Mouse (Mus musculus) ES-Bruce4 (cell line): ENCODE data around the gene Dbp. TPM values are rescaled to one million over a fixed set of nuclear protein-coding genes. Genes with fewer than 3 reads are reported as not detected.
A peak's percentile ranks its signal among the peaks of the same experiment; 100 is the strongest.

Experiments
- H3K27ac ChIP-seq: 2 replicates; pipeline ENCODE4 v1.5.1; 2012; ENCODE audit warnings: low read length, inconsistent platforms; ENCODE audit not compliant: insufficient read depth
- H3K27me3 ChIP-seq: 2 replicates; pipeline ENCODE4 v1.6.1; 2012; ENCODE audit warnings: mild to moderate bottlenecking, low read length, inconsistent platforms; ENCODE audit not compliant: control insufficient read depth, poor library complexity, insufficient read depth, severe bottlenecking
- H3K36me3 ChIP-seq: 2 replicates; pipeline ENCODE4 v1.6.1; 2012; ENCODE audit warnings: inconsistent platforms, mild to moderate bottlenecking, low read length, moderate library complexity; ENCODE audit not compliant: control insufficient read depth, poor library complexity, insufficient read depth, severe bottlenecking
- H3K4me1 ChIP-seq: one replicate; pipeline ENCODE4 v1.8.1; 2011; ENCODE audit warnings: low read length; ENCODE audit not compliant: control insufficient read depth, insufficient read depth
- H3K4me3 ChIP-seq: 2 replicates; pipeline ENCODE4 v1.5.1; 2011; ENCODE audit warnings: low read depth, mild to moderate bottlenecking, low read length
- H3K9ac ChIP-seq: 2 replicates; pipeline ENCODE4 v1.6.1; 2012; ENCODE audit warnings: low read depth, mild to moderate bottlenecking, inconsistent platforms; ENCODE audit not compliant: poor library complexity, severe bottlenecking
- H3K9me3 ChIP-seq: replicated peaks from 2 replicates; pipeline ENCODE4 v1.6.1; 2012; ENCODE audit warnings: mild to moderate bottlenecking, low read length, inconsistent platforms; ENCODE audit not compliant: control insufficient read depth, poor library complexity, insufficient read depth, severe bottlenecking
- CTCF ChIP-seq: IDR thresholded peaks from one replicate; pipeline ENCODE4 v1.8.1; 2011; ENCODE audit warnings: low read depth, low read length
- EP300 ChIP-seq: IDR thresholded peaks from 2 replicates; pipeline ENCODE4 v1.6.1; 2011; ENCODE audit warnings: low read depth, low read length; ENCODE audit not compliant: insufficient read depth
- POLR2A ChIP-seq: IDR thresholded peaks from one replicate; pipeline ENCODE4 v1.8.1; 2011; ENCODE audit warnings: low read length; ENCODE audit not compliant: insufficient read depth
- polyA plus RNA-seq: library from polyadenylated mRNA; stranded (reverse); fragments of >200 nt; gene quantifications from 2 replicates; pipeline ENCODE4 v1.2.4, GENCODE M21; 2011; ENCODE audit warnings: low read depth; ENCODE audit not compliant: missing spikeins, insufficient read depth, insufficient read length

Dbp gene
- polyA plus RNA-seq, 1 experiment, result 6.9 TPM

DNA sequence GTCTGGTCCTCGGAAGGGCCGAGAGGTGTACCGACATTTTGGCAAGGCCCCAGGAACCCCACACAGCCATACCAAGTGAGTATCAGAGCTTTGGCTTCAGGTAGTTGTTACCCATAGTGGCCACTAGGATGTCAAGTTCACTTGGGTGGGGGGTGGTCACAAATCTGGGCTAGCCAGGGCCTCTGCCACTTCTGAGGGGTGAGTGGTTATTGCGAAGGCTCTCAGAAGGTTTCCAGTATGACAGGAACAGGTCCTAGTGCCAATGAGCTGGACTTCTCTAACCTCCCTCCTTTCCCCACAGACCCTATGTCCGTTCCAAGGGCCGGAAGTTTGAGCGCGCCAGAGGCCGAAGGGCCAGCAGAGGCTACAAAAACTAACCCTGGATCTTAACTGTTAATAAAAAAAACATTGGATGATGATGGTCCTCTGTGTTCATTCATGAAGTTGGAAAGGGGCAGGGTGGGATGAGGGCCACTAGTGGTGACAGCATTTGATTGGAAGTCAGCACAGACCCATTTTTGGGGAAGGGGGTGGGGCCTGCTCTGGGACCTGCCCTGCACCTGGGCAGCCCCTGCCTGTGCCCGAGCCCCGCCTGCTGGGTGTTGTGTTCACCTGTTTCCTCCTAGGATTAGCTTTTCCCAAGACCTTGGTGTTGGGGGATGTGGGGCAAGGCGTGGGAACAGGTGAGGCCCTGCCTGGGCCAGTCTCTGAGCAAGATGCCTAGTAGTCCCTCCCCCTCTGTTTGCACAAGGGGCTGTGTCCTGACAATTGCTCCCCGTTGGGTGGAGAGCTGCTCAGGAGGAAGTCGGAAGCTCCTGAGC is 15.7 kb downstream of the Dbp start, which contains the start of gene Fam83e:
Fam83e (plus strand) TSS at position 800 of the 821 bp plus-strand sequence.
- H3K27ac ChIP-seq, result peak within 1 kb of the TSS; percentile 29; the same call in 1 of the 2 replicates
- no peaks in the 10 kb centered on the region for H3K4me1 ChIP-seq
- peak within 1 kb of the TSS; percentile 93 for H3K4me3 ChIP-seq
- 0 out of 2 replicates have a peak, but pooled peaks have one; percentile 38 for TF ChIP-seq EP300
- TF ChIP-seq POLR2A, result no peak
- peak; percentile 6 for TF ChIP-seq CTCF
- H3K27me3 ChIP-seq, result no peaks in the 10 kb centered on the region
- no peaks in the 10 kb centered on the region for H3K9me3 ChIP-seq
- peak within 1 kb of the TSS; percentile 90 for H3K9ac ChIP-seq
- peaks cover 32% of the 10 kb centered on the region for H3K36me3 ChIP-seq

DNA sequence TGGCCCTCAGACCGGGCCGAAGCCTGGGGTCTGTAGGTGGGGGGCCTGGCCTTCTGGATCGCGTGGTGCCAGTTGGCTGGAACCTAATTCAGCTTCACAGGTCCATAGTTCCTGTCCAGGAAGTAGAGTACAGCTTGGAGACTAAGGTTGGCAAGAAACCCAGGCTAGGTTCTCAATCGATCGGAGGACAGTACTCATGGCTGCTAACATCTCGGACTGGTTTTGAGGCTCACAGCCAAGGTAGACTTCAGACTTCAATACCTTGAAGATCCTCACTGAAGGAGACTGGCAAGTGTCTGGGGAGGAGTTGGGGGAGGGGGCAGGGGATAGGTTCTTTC is 16.3 kb downstream of the Dbp start:
- no peaks in the 10 kb centered on the region for H3K27me3 ChIP-seq
- no peak for TF ChIP-seq EP300
- no peak for TF ChIP-seq CTCF
- no peak for TF ChIP-seq POLR2A
- no peak overlapping the region for H3K4me3 ChIP-seq
- no peaks in the 10 kb centered on the region for H3K4me1 ChIP-seq
- 0 out of 2 replicates have a peak overlapping the region, but pooled peaks have one; percentile 6 for H3K9ac ChIP-seq
- peaks cover 32% of the 10 kb centered on the region for H3K36me3 ChIP-seq
- peak overlapping the region; percentile 29; the same call in 1 of the 2 replicates for H3K27ac ChIP-seq
- no peaks in the 10 kb centered on the region for H3K9me3 ChIP-seq

GRCm38 (mm10) chr7:45721642-45722347 is 16.9 kb downstream of the Dbp start:
- no peak overlapping the region for H3K9ac ChIP-seq
- TF ChIP-seq POLR2A (no peak), EP300 (no peak), CTCF (no peak)

GRCm38 (mm10) chr7:45722348-45722713 is 17.4 kb downstream of the Dbp start:
- no peak overlapping the region for H3K9ac ChIP-seq
- no peaks in the 10 kb centered on the region for H3K4me1 ChIP-seq

More at GRCm38 (mm10) chr7:45721642-45722347, 16.9 kb downstream of the Dbp start:
- Histone ChIP-seq H3K36me3 (peaks cover 32% of the 10 kb centered on the region), H3K27me3 (no peaks in the 10 kb centered on the region), H3K4me3 (no peak overlapping the region), H3K27ac (no peak overlapping the region), H3K9me3 (no peaks in the 10 kb centered on the region), H3K4me1 (no peaks in the 10 kb centered on the region)

GRCm38 (mm10) chr7:45723301-45723700 is 18.4 kb downstream of the Dbp start:
- peaks cover 32% of the 10 kb centered on the region for H3K36me3 ChIP-seq
- no peaks in the 10 kb centered on the region for H3K4me1 ChIP-seq

More at GRCm38 (mm10) chr7:45722348-45722713, 17.4 kb downstream of the Dbp start:
- Histone ChIP-seq H3K36me3 (peaks cover 32% of the 10 kb centered on the region), H3K27ac (no peak overlapping the region), H3K9me3 (no peaks in the 10 kb centered on the region), H3K27me3 (no peaks in the 10 kb centered on the region), H3K4me3 (no peak overlapping the region)
- TF ChIP-seq POLR2A, result no peak
- no peak for TF ChIP-seq EP300
- no peak for TF ChIP-seq CTCF

More at GRCm38 (mm10) chr7:45723301-45723700, 18.4 kb downstream of the Dbp start:
- Histone ChIP-seq H3K4me3 (no peak overlapping the region), H3K9me3 (no peaks in the 10 kb centered on the region), H3K9ac (no peak overlapping the region), H3K27ac (no peak overlapping the region), H3K27me3 (no peaks in the 10 kb centered on the region)
- no peak for TF ChIP-seq EP300
- TF ChIP-seq POLR2A, result no peak
- TF ChIP-seq CTCF, result no peak
